Mouse (Mus musculus): Measurements from ENCODE around the gene Col9a2. TPM values are rescaled to one million over a fixed set of nuclear protein-coding genes. Genes with fewer than 3 reads are reported as not detected.

Gene Col9a2
- polyA plus RNA-seq, 1 experiment from 2014 or later = 1.8 TPM

GRCm38 (mm10) chr4:121010770-121011549 is 28.2 kb upstream of the Col9a2 start:
- ATAC-seq (no peak), DNase-seq (ENCODE audit: low spot score) (no peak)
- no peak overlapping the region for H3K4me2 ChIP-seq (replicated peaks; ENCODE audit: low read depth, low read length)
- no peak overlapping the region for H3K9ac ChIP-seq (replicated peaks; ENCODE audit: low read depth)
- no peaks in the 10 kb centered on the region for H3K9me3 ChIP-seq (ENCODE audit: low read length)
- no peak for TF ChIP-seq EP300 (IDR thresholded peaks at IDR 0.05)
- no peak for TF ChIP-seq CTCF (IDR thresholded peaks at IDR 0.05)
- H3K27me3 ChIP-seq (replicated peaks; ENCODE audit: insufficient read depth, low read length) = no peaks in the 10 kb centered on the region
- peaks cover 8% of the 10 kb centered on the region; the same call in 1 of the 2 replicates for H3K4me1 ChIP-seq (ENCODE audit: insufficient read depth, low read depth, low read length)
- H3K36me3 ChIP-seq (ENCODE audit: insufficient read depth, low read length) = no peaks in the 10 kb centered on the region
- H3K27ac ChIP-seq (ENCODE audit: low read length) = no peak overlapping the region
- no peak overlapping the region for H3K4me3 ChIP-seq (ENCODE audit: low read depth, low read length)
- WGBS = 72% methylated on average over 11 of the region's 11 CpGs

DNA sequence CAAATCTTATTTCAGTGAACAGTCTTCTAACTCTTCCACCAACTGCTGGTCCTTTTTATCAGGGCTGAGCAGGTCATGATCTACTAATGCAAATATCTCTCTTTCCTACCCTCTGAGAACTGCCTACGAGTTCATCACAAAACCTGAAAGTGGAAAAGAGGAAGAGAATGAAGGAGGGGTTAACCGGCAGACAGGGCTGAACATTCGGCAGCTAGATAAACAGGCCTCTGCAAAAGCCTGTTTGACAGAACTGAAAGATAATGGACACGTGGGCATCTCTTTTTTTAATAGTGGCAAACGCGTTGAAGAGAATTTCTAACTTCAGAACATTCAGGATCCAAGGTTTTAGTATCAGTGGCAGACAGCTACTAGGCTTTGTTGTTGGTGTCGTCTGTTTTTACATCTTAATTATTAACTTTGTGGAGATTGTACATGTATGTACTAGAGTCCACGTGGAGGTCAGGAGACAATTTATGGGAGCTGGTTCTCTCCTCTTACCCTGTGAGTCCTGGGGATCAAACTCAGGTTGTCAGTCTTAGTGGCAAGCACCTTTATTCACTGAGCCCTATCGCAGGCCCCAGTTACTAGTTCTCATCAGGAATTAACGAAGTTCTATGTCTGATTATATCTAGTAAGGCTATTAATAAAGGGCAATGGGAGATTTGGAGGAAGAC is 24.5 kb upstream of the Col9a2 start:
- H3K4me2 ChIP-seq (replicated peaks; ENCODE audit: low read depth, low read length) = no peak overlapping the region; the same call in 1 of the 2 replicates

DNA sequence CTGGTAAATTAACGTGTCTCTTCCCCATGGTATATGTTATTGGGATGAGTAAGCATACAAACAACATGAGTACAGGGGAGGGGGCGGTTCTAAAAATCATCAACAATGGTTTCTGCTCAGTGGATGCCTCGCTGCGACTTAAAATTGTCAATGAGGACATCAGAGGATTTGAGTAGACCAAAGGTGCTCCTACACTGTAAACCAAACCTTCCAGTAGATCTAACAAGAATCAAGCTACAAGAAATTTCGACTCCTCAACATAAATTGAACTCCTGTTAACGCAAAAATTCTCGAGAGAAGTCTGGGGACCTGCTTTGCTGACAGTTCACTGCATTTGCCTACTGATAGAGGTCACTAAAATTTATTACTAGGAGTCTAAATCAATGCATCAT is 23.9 kb upstream of the Col9a2 start:
- H3K4me1 ChIP-seq (ENCODE audit: insufficient read depth, low read depth, low read length) = 0 out of 2 replicates have a peak, but pooled peaks cover 4% of the 10 kb centered on the region
- H3K27ac ChIP-seq (ENCODE audit: low read length) = no peak overlapping the region
- H3K4me3 ChIP-seq (ENCODE audit: low read depth, low read length) = no peak overlapping the region
- no peak for TF ChIP-seq EP300 (IDR thresholded peaks at IDR 0.05)
- no peak for TF ChIP-seq CTCF (IDR thresholded peaks at IDR 0.05)
- WGBS = 72% methylated on average over 7 of the region's 7 CpGs
- ATAC-seq (no peak), DNase-seq (ENCODE audit: low spot score) (no peak)
- peak overlapping the region; percentile 98; the same call in 1 of the 2 replicates for H3K4me2 ChIP-seq (replicated peaks; ENCODE audit: low read depth, low read length)
- H3K9me3 ChIP-seq (ENCODE audit: low read length) = no peaks in the 10 kb centered on the region
- H3K36me3 ChIP-seq (ENCODE audit: insufficient read depth, low read length) = no peaks in the 10 kb centered on the region
- no peaks in the 10 kb centered on the region for H3K27me3 ChIP-seq (replicated peaks; ENCODE audit: insufficient read depth, low read length)
- H3K9ac ChIP-seq (replicated peaks; ENCODE audit: low read depth) = no peak overlapping the region

More for the DNA sequence above, 24.5 kb upstream of the Col9a2 start:
- no peak for TF ChIP-seq EP300 (IDR thresholded peaks at IDR 0.05)
- no peak for TF ChIP-seq CTCF (IDR thresholded peaks at IDR 0.05)
- Histone ChIP-seq H3K27ac (ENCODE audit: low read length) (no peak overlapping the region), H3K4me1 (ENCODE audit: insufficient read depth, low read depth, low read length) (0 out of 2 replicates have a peak, but pooled peaks cover 4% of the 10 kb centered on the region), H3K9me3 (ENCODE audit: low read length) (no peaks in the 10 kb centered on the region), H3K9ac (replicated peaks; ENCODE audit: low read depth) (no peak overlapping the region), H3K4me3 (ENCODE audit: low read depth, low read length) (no peak overlapping the region), H3K27me3 (replicated peaks; ENCODE audit: insufficient read depth, low read length) (no peaks in the 10 kb centered on the region), H3K36me3 (ENCODE audit: insufficient read depth, low read length) (no peaks in the 10 kb centered on the region)
- no peak for ATAC-seq
- DNase-seq (ENCODE audit: low spot score) = no peak
- WGBS = 52% methylated on average over 10 of the region's 10 CpGs

DNA sequence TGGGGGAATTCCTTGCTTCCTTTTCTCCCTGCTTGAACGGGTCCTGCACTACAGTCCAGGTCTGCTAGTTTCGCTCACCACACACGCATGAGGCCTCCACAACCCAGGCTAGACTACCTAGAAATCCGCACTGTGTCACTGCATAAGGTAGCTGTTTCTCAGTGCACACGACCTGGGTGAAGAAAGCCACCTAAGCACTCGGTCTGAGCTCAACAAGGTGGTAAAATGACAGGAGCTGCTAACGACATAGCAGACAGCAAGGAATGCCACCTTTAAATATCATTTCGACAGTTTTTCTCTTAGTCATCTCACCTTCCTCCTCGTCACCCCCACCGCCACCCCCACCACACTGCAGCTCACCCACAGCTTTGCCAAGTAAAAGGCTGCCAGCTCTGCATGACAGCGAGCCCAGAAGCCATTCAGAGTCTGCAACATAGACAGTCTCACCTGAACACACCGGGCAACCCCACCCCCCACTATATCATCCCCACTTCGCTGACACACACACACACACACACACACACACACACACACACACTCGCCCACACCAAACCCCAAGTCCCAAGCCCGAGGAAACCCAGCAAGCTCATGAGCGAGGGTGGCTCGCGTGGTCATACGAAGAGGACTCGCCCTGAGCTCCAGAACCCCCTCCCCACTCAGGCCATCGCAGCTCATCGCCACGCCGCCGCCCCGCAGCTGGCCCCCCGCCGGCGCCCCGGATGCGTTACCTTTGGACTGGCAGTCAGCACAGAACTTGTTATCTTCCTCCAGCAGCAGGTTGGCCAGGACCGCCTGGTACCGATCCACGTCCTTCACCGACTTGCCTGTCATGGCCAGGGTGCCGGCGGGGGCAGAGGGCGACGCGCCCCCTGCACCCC is 22.9 kb upstream of the Col9a2 start:
- H3K27ac ChIP-seq (ENCODE audit: low read length) = peak overlapping the region; percentile 74
- H3K4me3 ChIP-seq (ENCODE audit: low read depth, low read length) = peak overlapping the region; percentile 95
- DNase-seq (ENCODE audit: low spot score) = no peak
- no peak for TF ChIP-seq EP300 (IDR thresholded peaks at IDR 0.05)
- TF ChIP-seq CTCF (IDR thresholded peaks at IDR 0.05) = no peak
- peak overlapping the region; percentile 98 for H3K4me2 ChIP-seq (replicated peaks; ENCODE audit: low read depth, low read length)
- 0 out of 2 replicates have a peak, but pooled peaks cover 4% of the 10 kb centered on the region for H3K4me1 ChIP-seq (ENCODE audit: insufficient read depth, low read depth, low read length)
- H3K9me3 ChIP-seq (ENCODE audit: low read length) = no peaks in the 10 kb centered on the region
- no peaks in the 10 kb centered on the region for H3K27me3 ChIP-seq (replicated peaks; ENCODE audit: insufficient read depth, low read length)
- no peak; the same call in 1 of the 2 replicates for ATAC-seq
- H3K9ac ChIP-seq (replicated peaks; ENCODE audit: low read depth) = peak overlapping the region; percentile 78
- no peaks in the 10 kb centered on the region for H3K36me3 ChIP-seq (ENCODE audit: insufficient read depth, low read length)
- WGBS = 4% methylated on average over 35 of the region's 40 CpGs

GRCm38 (mm10) chr4:121016928-121017657 is 22.1 kb upstream of the Col9a2 start, which contains the start of gene Smap2:
Gene Smap2 (minus strand): TSS chr4:121017247.
- peak within 1 kb of the TSS; percentile 74 for H3K27ac ChIP-seq (ENCODE audit: low read length)
- H3K9me3 ChIP-seq (ENCODE audit: low read length) = no peaks in the 10 kb centered on the region
- DNase-seq (ENCODE audit: low spot score) = peak; percentile 100
- 1% methylated on average over 27 of the region's 48 CpGs for WGBS
- peak within 1 kb of the TSS; percentile 98 for H3K4me2 ChIP-seq (replicated peaks; ENCODE audit: low read depth, low read length)
- no peaks in the 10 kb centered on the region for H3K27me3 ChIP-seq (replicated peaks; ENCODE audit: insufficient read depth, low read length)
- no peaks in the 10 kb centered on the region for H3K36me3 ChIP-seq (ENCODE audit: insufficient read depth, low read length)
- ATAC-seq = peak; percentile 98
- H3K4me1 ChIP-seq (ENCODE audit: insufficient read depth, low read depth, low read length) = 0 out of 2 replicates have a peak, but pooled peaks cover 4% of the 10 kb centered on the region
- H3K9ac ChIP-seq (replicated peaks; ENCODE audit: low read depth) = peak within 1 kb of the TSS; percentile 78
- H3K4me3 ChIP-seq (ENCODE audit: low read depth, low read length) = peak within 1 kb of the TSS; percentile 95
- no peak for TF ChIP-seq EP300 (IDR thresholded peaks at IDR 0.05)
- TF ChIP-seq CTCF (IDR thresholded peaks at IDR 0.05) = peak; percentile 75
